8 mouse cellular contexts compared by ENCODE assay signal in the genomic region with DNA sequence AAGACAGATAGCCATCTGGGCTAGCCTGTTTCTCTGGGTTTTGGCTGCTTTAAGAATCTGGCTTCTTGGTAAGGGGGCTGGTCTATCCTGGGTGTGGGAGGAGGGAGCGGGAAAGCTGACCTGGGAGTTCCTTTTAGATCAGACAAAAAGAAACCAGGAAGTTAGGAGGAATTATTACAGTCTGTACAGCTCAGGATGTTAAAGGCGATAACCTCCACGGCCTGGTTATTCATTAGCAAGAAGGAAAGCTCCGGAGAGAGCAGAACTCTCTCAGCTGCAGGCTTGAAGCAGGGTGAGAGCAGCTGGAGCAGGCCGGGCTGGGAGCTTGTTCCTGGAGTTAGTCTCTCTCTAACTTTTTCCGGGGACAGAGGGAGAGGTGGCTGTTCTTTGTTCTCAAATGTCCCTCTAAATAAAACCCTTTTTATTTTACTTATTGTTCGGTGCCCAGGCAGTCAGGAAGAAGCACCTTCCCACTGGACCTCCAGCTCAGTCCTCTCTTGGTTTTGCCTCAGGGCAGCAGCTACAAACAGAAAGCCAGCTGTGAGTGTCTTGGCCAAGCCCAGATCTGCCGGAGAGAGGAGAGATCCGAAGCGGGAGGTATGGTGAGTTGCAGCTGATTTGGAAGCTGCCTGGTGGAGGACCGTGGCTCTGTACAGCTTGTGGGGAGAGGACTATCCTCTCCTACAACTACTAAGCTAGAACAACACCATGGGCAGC. TPM values are rescaled to one million over a fixed set of nuclear protein-coding genes. Genes with fewer than 3 reads are reported as not detected.
DNase-seq lines count a peak whose midpoint lies in the region; ATAC-seq lines count a peak whose summit lies in the region.

Gene Frk (plus strand): TSS at position 103 of the 717 bp plus-strand sequence.

- peak within 1 kb of the TSS; percentile 51 for H3K4me2 ChIP-seq in limb, embryonic 12.5 days
- H3K4me2 ChIP-seq in neural tube, embryonic 14.5 days (ENCODE audit: low read depth, low read length): peak within 1 kb of the TSS; percentile 16; the same call in 1 of the 2 replicates
- no peak within 1 kb of the TSS for H3K4me2 ChIP-seq in midbrain, embryonic 16.5 days (ENCODE audit: low read length)

- H3K4me1 ChIP-seq in limb, embryonic 12.5 days (replicated peaks): peaks cover 11% of the 10 kb centered on the region; the same call in 1 of the 2 replicates
- H3K4me1 ChIP-seq in neural tube, embryonic 14.5 days (ENCODE audit: control insufficient read depth, insufficient read depth, low read length): no peaks in the 10 kb centered on the region
- H3K4me1 ChIP-seq in midbrain, embryonic 16.5 days (ENCODE audit: control insufficient read depth, insufficient read depth, low read length): no peaks in the 10 kb centered on the region

- H3K9me3 ChIP-seq in limb, embryonic 12.5 days: no peaks in the 10 kb centered on the region
- no peaks in the 10 kb centered on the region for H3K9me3 ChIP-seq in neural tube, embryonic 14.5 days (ENCODE audit: control insufficient read depth, low read length)
- H3K9me3 ChIP-seq in midbrain, embryonic 16.5 days (replicated peaks; ENCODE audit: control insufficient read depth, low read length, poor library complexity, severe bottlenecking): no peaks in the 10 kb centered on the region

- DNase-seq in ZHBTc4 (ENCODE audit: low read depth, low spot score): peak; percentile 44
- peak; percentile 46 for DNase-seq in embryo, embryonic 10.5 days (ENCODE audit: low spot score)
- DNase-seq in heart, postnatal 36 days: peak; percentile 24 to 26
- no peak for DNase-seq in frontal cortex, adult 2 months (ENCODE audit: extremely low spot score in 1 of 2, low spot score in 1 of 2)
- DNase-seq in left cerebral cortex, adult 9 months (ENCODE audit: low spot score in 2 of 2): no peak

- peak within 1 kb of the TSS; percentile 56 for H3K9ac ChIP-seq in limb, embryonic 12.5 days (replicated peaks)
- H3K9ac ChIP-seq in neural tube, embryonic 14.5 days (replicated peaks; ENCODE audit: low read depth, low read length): no peak within 1 kb of the TSS
- no peak within 1 kb of the TSS for H3K9ac ChIP-seq in midbrain, embryonic 16.5 days (ENCODE audit: low read depth, low read length)

- H3K27ac ChIP-seq in limb, embryonic 12.5 days: peak within 1 kb of the TSS; percentile 66; the same call in 1 of the 2 replicates
- H3K27ac ChIP-seq in neural tube, embryonic 14.5 days (ENCODE audit: low read depth, low read length): no peak within 1 kb of the TSS
- no peak within 1 kb of the TSS for H3K27ac ChIP-seq in midbrain, embryonic 16.5 days (ENCODE audit: low read length)

- H3K36me3 ChIP-seq in limb, embryonic 12.5 days: no peaks in the 10 kb centered on the region
- no peaks in the 10 kb centered on the region for H3K36me3 ChIP-seq in neural tube, embryonic 14.5 days (ENCODE audit: control insufficient read depth, insufficient read depth, low read length)
- no peaks in the 10 kb centered on the region for H3K36me3 ChIP-seq in midbrain, embryonic 16.5 days (ENCODE audit: control insufficient read depth, insufficient read depth, low read length)

- H3K4me3 ChIP-seq in limb, embryonic 12.5 days (replicated peaks): peak within 1 kb of the TSS; percentile 36
- no peak within 1 kb of the TSS for H3K4me3 ChIP-seq in neural tube, embryonic 14.5 days (ENCODE audit: low read depth, low read length)
- no peak within 1 kb of the TSS for H3K4me3 ChIP-seq in midbrain, embryonic 16.5 days (ENCODE audit: low read depth, low read length)

- intact Hi-C loops in heart, postnatal 36 days (cut with DNase I): no loop called here

- no peaks in the 10 kb centered on the region for H3K27me3 ChIP-seq in limb, embryonic 12.5 days
- no peaks in the 10 kb centered on the region for H3K27me3 ChIP-seq in neural tube, embryonic 14.5 days (ENCODE audit: control insufficient read depth, insufficient read depth, low read length)
- H3K27me3 ChIP-seq in midbrain, embryonic 16.5 days (ENCODE audit: control insufficient read depth, insufficient read depth, low read depth, low read length): no peaks in the 10 kb centered on the region

- WGBS in limb, embryonic 12.5 days: 23% methylated on average over 11 of the region's 11 CpGs
- 27% methylated on average over 11 of the region's 11 CpGs for WGBS in neural tube, embryonic 14.5 days
- 43% methylated on average over 11 of the region's 11 CpGs for WGBS in midbrain, embryonic 16.5 days

- ATAC-seq in limb, embryonic 12.5 days (ENCODE audit: insufficient number of reproducible peaks, insufficient read depth, low FRiP score, low TSS enrichment, low read depth): peak; percentile 66
- ATAC-seq in neural tube, embryonic 14.5 days (ENCODE audit: low read depth): no peak
- no peak for ATAC-seq in midbrain, embryonic 16.5 days

RNA-seq across cellular contexts. Expression of gene Frk, which starts in this region (rescaled TPM):
- total RNA-seq in heart, postnatal 36 days (2021): 1 to 10 TPM; 1.6 to 2.0 TPM
- 5.0 and 8.0 TPM in 2 replicates for polyA plus RNA-seq in limb, embryonic 12.5 days (2016; fragmentation: Nextera tagmentation; extraction: Ambion mirVana)
- polyA plus RNA-seq in neural tube, embryonic 14.5 days (2014; fragmentation: Nextera tagmentation; extraction: Ambion mirVana): 0.27 and 1.1 TPM in 2 replicates
- polyA plus RNA-seq in frontal cortex, adult 2 months (2012; rRNA removed): 0.32 and 0.50 TPM in 2 replicates
- 0.33 and 0.47 TPM in 2 replicates for polyA plus RNA-seq in midbrain, embryonic 16.5 days (2015; fragmentation: Nextera tagmentation; extraction: Ambion mirVana)

Comparison
In these comparisons a context has a peak if more than half of its experiments do, and no peak if none do; other contexts are left out.
1. DNase-seq: peak in ZHBTc4 (single experiment), embryo, embryonic 10.5 days (single experiment) and heart, postnatal 36 days (2 of 2); none in frontal cortex, adult 2 months (0 of 2) and left cerebral cortex, adult 9 months (0 of 2).